Mouse (Mus musculus) CH12.LX (cell line): Measurements from ENCODE around the gene Hk1. TPM values are rescaled to one million over a fixed set of nuclear protein-coding genes. Genes with fewer than 3 reads are reported as not detected.

Source experiments
- DNase-seq: peaks from one replicate; pipeline ENCODE4 v3.0.0-alpha.2; 2013; ENCODE audit errors: extremely low read depth
- H3K27ac ChIP-seq: 2 replicates; pipeline ENCODE4 v1.5.1; 2012; ENCODE audit warnings: low read depth, mild to moderate bottlenecking, control low read depth, moderate library complexity; ENCODE audit not compliant: insufficient read depth
- H3K27me3 ChIP-seq: replicated peaks from 2 replicates; pipeline ENCODE3; 2012; ENCODE audit warnings: inconsistent platforms
- H3K36me3 ChIP-seq, 2 experiments: replicated peaks in 1 of 2; 2 replicates each; pipeline versions ENCODE3 to v1.6.1; 2012; ENCODE audit warnings: inconsistent platforms in 1 of 2, low read length in 1 of 2, mild to moderate bottlenecking in 1 of 2, mixed read lengths in 1 of 2, moderate library complexity in 1 of 2; ENCODE audit not compliant: control insufficient read depth in 1 of 2, insufficient read depth in 1 of 2
- H3K4me1 ChIP-seq, 2 experiments: 2 replicates each; pipeline ENCODE4 v1.6.1; 2012; ENCODE audit warnings: inconsistent platforms in 1 of 2, moderate library complexity in 1 of 2; ENCODE audit not compliant: insufficient read depth in 2 of 2, control insufficient read depth in 1 of 2
- H3K4me2 ChIP-seq: 2 replicates; pipeline ENCODE4 v1.6.1; 2012; ENCODE audit warnings: low read depth, mild to moderate bottlenecking, control low read depth; ENCODE audit not compliant: poor library complexity, insufficient read depth, severe bottlenecking
- H3K4me3 ChIP-seq, 3 experiments: fragments of 150-350 bp in 1 of 3; sonication (generic) in 1 of 3; replicated peaks in 1 of 3; 2 replicates each; pipeline versions ENCODE3 to v1.5.1; 2011 to 2012; ENCODE audit warnings: low read depth in 2 of 3, low read length in 2 of 3, mild to moderate bottlenecking in 2 of 3, moderate library complexity in 2 of 3, control low read depth in 1 of 3, improper control_type of control experiment in 1 of 3, inconsistent platforms in 1 of 3, mixed read lengths in 1 of 3; ENCODE audit not compliant: poor library complexity in 1 of 3
- H3K79me2 ChIP-seq: replicated peaks from 2 replicates; pipeline ENCODE4 v1.6.1; 2012; ENCODE audit warnings: mild to moderate bottlenecking, moderate library complexity; ENCODE audit not compliant: control insufficient read depth, poor library complexity, insufficient read depth, severe bottlenecking; ENCODE audit errors: extremely low read depth
- H3K9ac ChIP-seq: 2 replicates; pipeline ENCODE4 v1.6.1; 2012; ENCODE audit warnings: low read depth, mild to moderate bottlenecking, control low read depth, moderate library complexity; ENCODE audit not compliant: insufficient read depth
- H3K9me3 ChIP-seq: replicated peaks from 2 replicates; pipeline ENCODE3; 2012; ENCODE audit warnings: low read length, inconsistent platforms, mixed read lengths
- CHD1 ChIP-seq: IDR thresholded peaks from 2 replicates; pipeline ENCODE4 v1.6.1; 2012; ENCODE audit warnings: low read depth, low read length, improper control_type of control experiment, inconsistent platforms
- E2F4 ChIP-seq: IDR thresholded peaks from 2 replicates; pipeline ENCODE4 v1.6.1; 2011; ENCODE audit warnings: low read depth, low read length, improper control_type of control experiment; ENCODE audit not compliant: insufficient replicate concordance
- ELF1 ChIP-seq: IDR thresholded peaks from 2 replicates; pipeline ENCODE4 v1.6.1; 2014; ENCODE audit warnings: low read depth, mild to moderate bottlenecking, inconsistent platforms, low read length, improper control_type of control experiment
- ETS1 ChIP-seq: conservative IDR thresholded peaks from 2 replicates; pipeline ENCODE4 v1.6.1; 2012; ENCODE audit warnings: low read depth, mild to moderate bottlenecking, inconsistent platforms, low read length, improper control_type of control experiment, moderate library complexity
- GABPA ChIP-seq: IDR thresholded peaks from 2 replicates; pipeline ENCODE4 v1.6.1; 2012; ENCODE audit warnings: low read depth, low read length, improper control_type of control experiment, inconsistent platforms; ENCODE audit not compliant: insufficient replicate concordance
- HCFC1 ChIP-seq: IDR thresholded peaks from 2 replicates; pipeline ENCODE4 v1.6.1; 2012; ENCODE audit warnings: low read depth, mild to moderate bottlenecking, inconsistent platforms, low read length, improper control_type of control experiment
- IRF4 ChIP-seq: IDR thresholded peaks from 2 replicates; pipeline ENCODE4 v1.6.1; 2014; ENCODE audit warnings: low read depth, mild to moderate bottlenecking, inconsistent platforms, low read length, improper control_type of control experiment
- JUN ChIP-seq: IDR thresholded peaks from 2 replicates; pipeline ENCODE4 v1.6.1; 2011; ENCODE audit warnings: low read depth, mild to moderate bottlenecking, low read length, improper control_type of control experiment, moderate library complexity; ENCODE audit not compliant: insufficient read depth
- JUND ChIP-seq: conservative IDR thresholded peaks from 2 replicates; pipeline ENCODE4 v1.6.1; 2011; ENCODE audit warnings: low read depth, low read length, improper control_type of control experiment
- KAT2A ChIP-seq: IDR thresholded peaks from 2 replicates; pipeline ENCODE4 v1.6.1; 2012; ENCODE audit warnings: low read length, improper control_type of control experiment, inconsistent platforms; ENCODE audit not compliant: insufficient replicate concordance
- MAX ChIP-seq: IDR thresholded peaks from 2 replicates; pipeline ENCODE4 v1.6.1; 2011; ENCODE audit warnings: low read length, improper control_type of control experiment
- MAZ ChIP-seq: IDR thresholded peaks from 2 replicates; pipeline ENCODE4 v1.6.1; 2012; ENCODE audit warnings: low read depth, mild to moderate bottlenecking, inconsistent platforms, low read length, improper control_type of control experiment, moderate library complexity
- MEF2A ChIP-seq: IDR thresholded peaks from 2 replicates; pipeline ENCODE4 v1.6.1; 2014; ENCODE audit warnings: low read depth, mild to moderate bottlenecking, inconsistent platforms, low read length, improper control_type of control experiment, borderline replicate concordance
- PAX5 ChIP-seq: IDR thresholded peaks from 2 replicates; pipeline ENCODE4 v1.6.1; 2012; ENCODE audit warnings: low read length, inconsistent platforms, mixed read lengths
- SIN3A ChIP-seq: IDR thresholded peaks from 2 replicates; pipeline ENCODE4 v1.6.1; 2012; ENCODE audit warnings: low read length, improper control_type of control experiment, inconsistent platforms
- SMC3 ChIP-seq: IDR thresholded peaks from 2 replicates; pipeline ENCODE4 v1.6.1; 2011; ENCODE audit warnings: low read depth, low read length, improper control_type of control experiment
- TCF12 ChIP-seq: IDR thresholded peaks from 2 replicates; pipeline ENCODE4 v1.6.1; 2014; ENCODE audit warnings: low read depth, mild to moderate bottlenecking, inconsistent platforms, low read length, improper control_type of control experiment
- UBTF ChIP-seq: IDR thresholded peaks from 2 replicates; pipeline ENCODE4 v1.6.1; 2012; ENCODE audit warnings: low read depth, mild to moderate bottlenecking, inconsistent platforms, low read length, improper control_type of control experiment, moderate library complexity
- USF1 ChIP-seq: IDR thresholded peaks from 2 replicates; pipeline ENCODE4 v1.6.1; 2014; ENCODE audit warnings: low read depth, mild to moderate bottlenecking, inconsistent platforms, low read length, improper control_type of control experiment
- USF2 ChIP-seq: conservative IDR thresholded peaks from 2 replicates; pipeline ENCODE4 v1.6.1; 2011; ENCODE audit warnings: low read depth, low read length, improper control_type of control experiment
- ZC3H11A ChIP-seq: IDR thresholded peaks from 2 replicates; pipeline ENCODE4 v1.6.1; 2012; ENCODE audit warnings: low read depth, mild to moderate bottlenecking, inconsistent platforms, low read length, improper control_type of control experiment
- ZKSCAN1 ChIP-seq: IDR thresholded peaks from 2 replicates; pipeline ENCODE4 v1.6.1; 2012; ENCODE audit warnings: low read depth, inconsistent platforms, low read length, improper control_type of control experiment, borderline replicate concordance
- ZMIZ1 ChIP-seq: IDR thresholded peaks from 2 replicates; pipeline ENCODE4 v1.6.1; 2012; ENCODE audit warnings: low read depth, mild to moderate bottlenecking, inconsistent platforms, low read length, improper control_type of control experiment
- ZNF384 ChIP-seq: IDR thresholded peaks from 2 replicates; pipeline ENCODE4 v1.6.1; 2012; ENCODE audit warnings: low read depth, low read length, improper control_type of control experiment, inconsistent platforms
- dilution Hi-C: fragments of 300-500 bp; cut with MboI; formaldehyde crosslinking; loops from 2 replicates; pipeline ENCODE4 v1.14.3; 2020; ENCODE audit warnings: low sequenced_read_pairs; ENCODE audit not compliant: extremely low pct_unique_long_range_greater_than_20kb, extremely low pct_ligation_motif_present
- in situ Hi-C: fragments of 300-500 bp; cut with MboI; formaldehyde crosslinking; loops from 3 replicates; pipeline ENCODE4 v1.14.3; 2019; ENCODE audit warnings: low sequenced_read_pairs, low pct_ligation_motif_present, low pct_unique_long_range_greater_than_20kb, mixed read lengths
- polyA plus RNA-seq: library from polyadenylated mRNA; unstranded; fragments of >175 nt; gene quantifications from 2 replicates; pipeline ENCODE4 v1.2.1, GENCODE M21; 2012; ENCODE audit warnings: low read depth; ENCODE audit not compliant: insufficient read length
- total RNA-seq, 2 experiments: library from RNA; depleted of rRNA; stranded (reverse); fragments of 300-350 nt in 1 of 2; fragments of >200 nt in 1 of 2; gene quantifications; 2 replicates each; pipeline ENCODE4 v1.2.3; 2012 to 2014

Gene Hk1
- total and polyA plus RNA-seq, 3 experiments = 9.3 to 30.1 (median 23.4) TPM

GRCm38 (mm10) chr10:62269278-62269677, 110.4 kb downstream of the Hk1 start:
- peaks cover 14 to 59% of the 10 kb centered on the region in 2 experiments for H3K36me3 ChIP-seq
- H3K4me3 ChIP-seq = no peak overlapping the region
- H3K4me1 ChIP-seq = peaks cover 3 to 14% of the 10 kb centered on the region in 2 experiments; a peak in 3 of 4 replicates
- dilution Hi-C loops = no loop called here
- H3K9ac ChIP-seq = no peak overlapping the region
- no peak overlapping the region for H3K27ac ChIP-seq
- in situ Hi-C loops = no loop called here
- H3K27me3 ChIP-seq = no peaks in the 10 kb centered on the region
- no peaks in the 10 kb centered on the region for H3K79me2 ChIP-seq
- H3K4me2 ChIP-seq = no peak overlapping the region
- DNase-seq = no peak
- H3K9me3 ChIP-seq = no peaks in the 10 kb centered on the region
- TF ChIP-seq MEF2A (no peak), KAT2A (no peak), MAZ (no peak), HCFC1 (no peak), ZC3H11A (no peak), ZNF384 (no peak), PAX5 (no peak), GABPA (no peak), MAX (no peak), JUN (no peak), E2F4 (no peak), SMC3 (no peak), CHD1 (no peak), TCF12 (no peak), USF1 (no peak), UBTF (no peak), ZKSCAN1 (no peak), IRF4 (no peak), SIN3A (no peak), ZMIZ1 (no peak)
- TF ChIP-seq, all 38 proteins: peak for 0

- no peak overlapping the region for H3K9ac ChIP-seq
- no peak for TF ChIP-seq SIN3A
- no peak for TF ChIP-seq ELF1
- TF ChIP-seq USF2 = no peak
- TF ChIP-seq ETS1 = no peak
- no peak for TF ChIP-seq JUND
- dilution Hi-C loops (no loop called here), in situ Hi-C loops (no loop called here)
- no peaks in the 10 kb centered on the region for H3K27me3 ChIP-seq
- H3K4me1 ChIP-seq = peaks cover 13 to 44% of the 10 kb centered on the region in 2 experiments
- DNase-seq = no peak
- H3K4me2 ChIP-seq = no peak overlapping the region
- no peaks in the 10 kb centered on the region for H3K79me2 ChIP-seq
- H3K27ac ChIP-seq = no peak overlapping the region
- no peak overlapping the region for H3K4me3 ChIP-seq
- peaks cover 3 to 12% of the 10 kb centered on the region in 2 experiments for H3K36me3 ChIP-seq
- no peaks in the 10 kb centered on the region for H3K9me3 ChIP-seq
Observed at GRCm38 (mm10) chr10:62264299-62264698, 115.4 kb downstream of the Hk1 start.
